Mouse (Mus musculus) kidney, embryonic 15.5 days (tissue): ENCODE results near the gene Pank4. TPM values are rescaled to one million over a fixed set of nuclear protein-coding genes. Genes with fewer than 3 reads are reported as not detected.
A peak's percentile ranks its signal among the peaks of the same experiment; 100 is the strongest.

Source experiments
- ATAC-seq: fragments of 200-750 bp; cut with Nextera tagmentation; replicated peaks from 2 replicates; pipeline ENCODE4 v1.8.0; 2017; ENCODE audit warnings: moderate TSS enrichment; ENCODE audit not compliant: low FRiP score
- H3K27ac ChIP-seq: fragments of 300-500 bp; sonication (generic); 2 replicates; pipeline ENCODE4 v1.5.1; 2015; ENCODE audit warnings: mild to moderate bottlenecking, inconsistent platforms
- H3K27me3 ChIP-seq: fragments of 300-500 bp; sonication (generic); 2 replicates; pipeline ENCODE4 v1.6.1; 2015; ENCODE audit warnings: inconsistent platforms
- H3K36me3 ChIP-seq: fragments of 300-500 bp; sonication (generic); 2 replicates; pipeline ENCODE4 v1.6.1; 2015; ENCODE audit warnings: inconsistent platforms
- H3K4me1 ChIP-seq: fragments of 300-500 bp; sonication (generic); 2 replicates; pipeline ENCODE4 v1.6.1; 2015; ENCODE audit warnings: inconsistent platforms
- H3K4me2 ChIP-seq: fragments of 300-500 bp; sonication (generic); 2 replicates; pipeline ENCODE4 v1.6.1; 2015; ENCODE audit warnings: moderate library complexity, mild to moderate bottlenecking, inconsistent platforms
- H3K4me3 ChIP-seq: fragments of 300-500 bp; sonication (generic); replicated peaks from 2 replicates; pipeline ENCODE4 v1.5.1; 2015; ENCODE audit warnings: mild to moderate bottlenecking, inconsistent platforms
- H3K9ac ChIP-seq: fragments of 300-500 bp; sonication (generic); 2 replicates; pipeline ENCODE4 v1.6.1; 2015; ENCODE audit warnings: mild to moderate bottlenecking, inconsistent platforms
- H3K9me3 ChIP-seq: fragments of 300-500 bp; sonication (generic); replicated peaks from 2 replicates; pipeline ENCODE4 v1.6.1; 2016; ENCODE audit warnings: inconsistent platforms
- whole genome bisulfite sequencing: fragments of 180-500 bp; shearing (Covaris S2); methylation state at CpG from one replicate; pipeline ENCODE4 v1.1.7; 2015; ENCODE audit warnings: mixed read lengths; 5-methylcytosine and 5-hydroxymethylcytosine counted together
- polyA plus RNA-seq: library from polyadenylated mRNA; unstranded; fragments of >200 nt; fragmentation: Nextera tagmentation; extraction: Ambion mirVana; gene quantifications from 2 replicates; pipeline ENCODE4 v1.2.1, GENCODE M21; 2015

The Pank4 gene
- polyA plus RNA-seq = 45.2 and 46.3 TPM in 2 replicates

DNA sequence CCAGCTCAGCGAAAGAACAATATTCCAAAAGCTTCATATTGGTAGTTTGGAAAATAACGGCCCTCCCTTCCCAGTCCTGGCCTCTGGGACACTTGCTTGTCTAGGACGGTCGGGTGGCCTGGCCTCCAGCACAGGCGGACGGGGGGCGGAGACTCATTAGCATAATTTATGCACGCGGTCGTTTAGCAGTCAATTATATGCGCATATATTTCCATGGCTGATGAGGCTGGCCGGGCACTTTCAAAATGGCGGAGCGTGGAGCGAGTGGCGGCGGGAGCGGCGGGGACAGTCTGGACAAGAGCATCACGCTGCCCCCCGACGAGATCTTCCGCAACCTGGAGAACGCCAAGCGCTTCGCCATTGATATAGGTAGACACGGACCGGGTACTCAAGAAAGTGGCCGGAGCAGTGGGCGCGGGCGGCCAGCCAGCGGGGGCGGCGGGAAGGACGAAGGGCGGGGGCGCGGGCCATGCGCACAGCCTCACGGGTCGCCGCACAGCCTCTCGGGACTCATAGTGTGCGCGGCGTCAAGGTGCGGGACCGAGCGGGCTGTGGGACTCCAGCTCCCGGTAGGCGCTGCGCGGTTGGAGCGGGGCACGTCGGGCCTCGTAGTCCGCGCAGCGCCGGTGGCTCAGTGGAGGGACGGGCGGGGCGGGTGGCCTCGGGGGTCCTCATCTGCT, at the start of gene Pank4:
Gene Pank4, plus strand, starts transcription at position 223 of the 680 bp plus-strand sequence.
- peak within 1 kb of the TSS; percentile 93 for H3K27ac ChIP-seq
- H3K4me1 ChIP-seq = peaks cover 68% of the 10 kb centered on the region
- H3K9me3 ChIP-seq = no peaks in the 10 kb centered on the region
- H3K9ac ChIP-seq = peak within 1 kb of the TSS; percentile 88
- peaks cover 16% of the 10 kb centered on the region for H3K36me3 ChIP-seq
- H3K4me2 ChIP-seq = peak within 1 kb of the TSS; percentile 77
- H3K27me3 ChIP-seq = peaks cover 45% of the 10 kb centered on the region
- H3K4me3 ChIP-seq = peak within 1 kb of the TSS; percentile 90
- under 1% methylated on average over 64 of the region's 66 CpGs for WGBS
- peak; percentile 94 for ATAC-seq

DNA sequence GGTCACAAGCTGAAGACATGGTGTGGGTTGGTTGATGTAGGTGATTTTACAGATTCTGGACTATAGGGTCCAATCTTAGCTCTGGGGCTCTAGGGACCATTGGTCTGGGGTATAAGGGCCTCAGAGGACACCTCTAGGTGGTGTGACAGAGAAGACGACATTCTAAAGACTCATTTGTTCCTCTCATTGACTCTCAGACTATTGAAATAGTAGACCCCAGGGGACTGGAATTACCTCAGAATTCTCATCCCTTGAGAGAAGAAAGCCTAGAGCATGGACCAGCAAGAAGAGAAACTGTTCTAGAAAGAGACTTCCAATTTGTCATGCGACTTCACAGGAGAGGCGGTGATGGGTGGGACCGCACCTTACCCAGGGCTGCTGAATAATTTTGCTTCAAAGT, 49.7 kb upstream of the Pank4 start:
- no peak for ATAC-seq
- Histone ChIP-seq H3K9ac (no peak overlapping the region), H3K4me3 (no peak overlapping the region), H3K9me3 (no peaks in the 10 kb centered on the region), H3K36me3 (no peaks in the 10 kb centered on the region), H3K27ac (no peak overlapping the region), H3K27me3 (no peaks in the 10 kb centered on the region), H3K4me2 (no peak overlapping the region), H3K4me1 (peaks cover 10% of the 10 kb centered on the region)
- WGBS = 93% methylated on average over 4 of the region's 4 CpGs

DNA sequence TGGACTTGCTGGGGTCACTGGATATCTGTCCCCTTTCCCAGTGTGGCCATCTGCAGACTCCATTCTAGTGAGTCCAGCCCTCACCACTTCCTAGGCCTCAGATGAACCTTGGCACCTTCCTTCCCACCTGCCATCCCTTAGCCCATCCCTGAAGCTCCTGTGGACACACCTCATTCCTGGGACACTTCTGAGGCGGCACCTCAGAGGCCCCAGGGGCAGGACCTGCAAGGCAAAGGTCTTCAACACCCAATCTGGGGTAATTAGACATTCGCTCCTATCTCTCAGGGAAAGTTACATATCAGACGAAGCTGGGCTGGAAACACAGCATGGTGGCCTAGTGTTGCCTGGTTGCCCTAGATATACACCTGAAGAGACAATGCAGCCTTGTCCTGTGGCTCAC, 49.2 kb upstream of the Pank4 start:
- no peak overlapping the region for H3K4me3 ChIP-seq
- H3K27ac ChIP-seq = no peak overlapping the region
- no peak for ATAC-seq
- H3K4me2 ChIP-seq = no peak overlapping the region
- no peaks in the 10 kb centered on the region for H3K27me3 ChIP-seq
- no peak overlapping the region for H3K9ac ChIP-seq
- H3K36me3 ChIP-seq = no peaks in the 10 kb centered on the region
- WGBS = 80% methylated on average over 3 of the region's 3 CpGs
- H3K9me3 ChIP-seq = no peaks in the 10 kb centered on the region
- H3K4me1 ChIP-seq = peaks cover 10% of the 10 kb centered on the region

DNA sequence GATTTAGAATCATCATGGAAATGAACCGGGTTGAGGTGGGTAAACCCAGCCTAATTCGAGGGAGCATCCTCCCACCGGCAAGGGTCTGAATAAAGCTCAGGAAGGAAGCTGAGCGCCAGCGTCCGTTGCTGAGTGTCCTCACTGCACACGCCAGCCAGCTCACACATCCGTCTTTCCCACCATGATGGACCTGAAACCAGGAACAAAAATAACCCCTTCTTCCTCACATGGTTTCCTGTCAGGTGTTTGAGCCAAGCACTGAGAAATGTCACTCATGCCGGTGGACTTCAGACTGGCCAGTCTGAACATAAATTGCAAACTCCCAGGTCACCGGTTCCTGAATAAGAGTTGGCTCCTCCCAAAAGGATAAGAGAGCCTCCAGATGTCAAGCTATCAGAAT, 48.6 kb upstream of the Pank4 start:
- Histone ChIP-seq H3K9me3 (no peaks in the 10 kb centered on the region), H3K27me3 (no peaks in the 10 kb centered on the region), H3K9ac (no peak overlapping the region), H3K4me3 (no peak overlapping the region), H3K36me3 (no peaks in the 10 kb centered on the region), H3K4me2 (no peak overlapping the region), H3K4me1 (peaks cover 10% of the 10 kb centered on the region), H3K27ac (no peak overlapping the region)
- 69% methylated on average over 10 of the region's 10 CpGs for WGBS
- no peak for ATAC-seq

DNA sequence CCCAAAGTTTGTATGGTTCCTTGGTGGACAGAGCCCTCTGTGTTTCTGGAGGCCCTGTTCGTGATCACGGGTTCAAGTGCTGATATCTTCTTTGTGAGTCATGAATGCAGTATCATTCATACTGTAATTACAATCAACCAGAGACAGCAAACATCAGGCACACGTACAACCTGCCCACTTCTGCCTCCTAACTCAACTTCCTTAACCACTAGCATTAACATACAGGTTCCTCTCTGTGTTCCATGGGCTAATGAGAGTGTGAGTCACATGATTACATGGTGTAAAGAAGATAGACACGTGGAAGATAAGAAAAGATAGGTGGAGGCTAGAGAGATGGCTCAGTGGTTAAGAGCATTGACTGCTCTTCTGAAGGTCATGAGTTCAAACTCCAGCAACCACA, 47.3 kb upstream of the Pank4 start:
- H3K4me3 ChIP-seq = no peak overlapping the region
- 86% methylated on average over 4 of the region's 4 CpGs for WGBS
- no peaks in the 10 kb centered on the region for H3K9me3 ChIP-seq
- H3K4me1 ChIP-seq = no peaks in the 10 kb centered on the region
- no peak for ATAC-seq
- no peaks in the 10 kb centered on the region for H3K36me3 ChIP-seq
- H3K9ac ChIP-seq = no peak overlapping the region
- no peaks in the 10 kb centered on the region for H3K27me3 ChIP-seq
- H3K4me2 ChIP-seq = no peak overlapping the region
- H3K27ac ChIP-seq = no peak overlapping the region

DNA sequence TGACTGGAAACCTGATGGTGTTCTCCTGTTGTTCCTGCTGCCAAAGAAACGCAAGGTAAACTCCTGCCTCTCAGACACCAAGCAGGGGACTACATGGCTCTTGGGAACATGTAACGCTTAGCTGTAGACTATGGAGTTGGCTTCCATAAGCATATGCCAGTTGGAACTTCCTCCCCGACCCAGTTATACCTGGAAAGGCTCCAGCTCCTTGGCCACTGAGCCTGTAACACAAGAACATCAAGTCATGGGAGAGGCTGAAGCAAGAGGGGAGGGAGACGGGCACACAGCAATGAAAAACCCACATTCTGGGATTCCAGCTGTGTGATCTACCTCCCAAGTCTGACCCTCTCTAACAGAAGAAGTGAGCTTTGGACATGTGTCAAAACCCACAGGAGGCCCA, 41.6 kb upstream of the Pank4 start:
- no peak overlapping the region for H3K4me3 ChIP-seq
- no peak for ATAC-seq
- H3K27ac ChIP-seq = no peak overlapping the region
- H3K27me3 ChIP-seq = no peaks in the 10 kb centered on the region
- no peaks in the 10 kb centered on the region for H3K36me3 ChIP-seq
- H3K9me3 ChIP-seq = no peaks in the 10 kb centered on the region
- WGBS = 80% methylated on average over 4 of the region's 4 CpGs
- H3K4me1 ChIP-seq = peaks cover 5% of the 10 kb centered on the region; the same call in 1 of the 2 replicates
- H3K9ac ChIP-seq = no peak overlapping the region
- H3K4me2 ChIP-seq = no peak overlapping the region

DNA sequence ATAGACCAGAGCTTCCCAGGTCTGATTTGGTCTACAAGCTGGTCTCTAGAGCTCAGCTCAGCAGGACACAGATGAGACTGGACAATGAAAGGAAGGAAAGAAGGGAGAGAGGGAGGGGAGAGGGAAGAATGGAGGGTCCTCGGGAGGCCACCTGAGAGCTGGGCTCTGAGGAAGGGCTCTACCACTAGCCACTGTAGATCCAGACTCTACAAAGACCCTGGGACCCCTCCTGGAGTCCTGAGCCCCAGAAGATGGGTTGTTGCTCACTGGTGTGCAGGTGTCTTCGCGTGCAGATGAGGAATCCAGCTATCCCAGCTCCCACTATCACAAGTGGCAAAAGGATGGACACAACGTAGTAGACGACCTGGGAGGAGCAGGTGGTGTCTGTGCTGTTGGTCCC, 41.0 kb upstream of the Pank4 start:
- H3K9me3 ChIP-seq = no peaks in the 10 kb centered on the region
- 77% methylated on average over 5 of the region's 5 CpGs for WGBS
- ATAC-seq = no peak
- H3K27me3 ChIP-seq = no peaks in the 10 kb centered on the region
- no peak overlapping the region for H3K9ac ChIP-seq
- H3K36me3 ChIP-seq = no peaks in the 10 kb centered on the region
- H3K4me2 ChIP-seq = no peak overlapping the region
- no peak overlapping the region for H3K4me3 ChIP-seq
- no peak overlapping the region for H3K27ac ChIP-seq
- H3K4me1 ChIP-seq = peaks cover 11% of the 10 kb centered on the region

DNA sequence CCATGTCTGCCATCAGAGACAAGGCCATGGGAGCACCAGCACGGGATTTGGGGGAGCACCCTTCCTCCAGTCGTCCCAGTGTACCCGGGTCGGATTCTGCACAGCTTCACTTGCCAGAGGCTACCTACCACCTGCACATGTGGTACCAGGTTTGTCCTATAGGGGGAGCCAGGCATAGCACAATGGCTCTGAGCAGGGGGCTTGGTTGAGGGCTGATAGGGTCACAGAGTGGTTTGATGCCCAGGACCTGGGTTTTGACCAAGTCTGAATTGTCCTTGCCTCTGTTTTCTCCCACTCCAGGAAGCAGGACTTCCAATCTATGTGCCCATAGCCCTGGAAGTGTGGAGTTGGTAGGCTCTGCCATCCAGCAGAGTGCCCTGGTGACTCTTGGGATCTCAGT, 38.5 kb upstream of the Pank4 start:
- no peak overlapping the region for H3K4me2 ChIP-seq
- H3K9me3 ChIP-seq = no peaks in the 10 kb centered on the region
- H3K27me3 ChIP-seq = no peaks in the 10 kb centered on the region
- H3K4me1 ChIP-seq = peaks cover 20% of the 10 kb centered on the region
- H3K9ac ChIP-seq = no peak overlapping the region
- no peak overlapping the region for H3K27ac ChIP-seq
- WGBS = 61% methylated on average over 4 of the region's 4 CpGs
- no peaks in the 10 kb centered on the region for H3K36me3 ChIP-seq
- ATAC-seq = no peak
- H3K4me3 ChIP-seq = no peak overlapping the region

DNA sequence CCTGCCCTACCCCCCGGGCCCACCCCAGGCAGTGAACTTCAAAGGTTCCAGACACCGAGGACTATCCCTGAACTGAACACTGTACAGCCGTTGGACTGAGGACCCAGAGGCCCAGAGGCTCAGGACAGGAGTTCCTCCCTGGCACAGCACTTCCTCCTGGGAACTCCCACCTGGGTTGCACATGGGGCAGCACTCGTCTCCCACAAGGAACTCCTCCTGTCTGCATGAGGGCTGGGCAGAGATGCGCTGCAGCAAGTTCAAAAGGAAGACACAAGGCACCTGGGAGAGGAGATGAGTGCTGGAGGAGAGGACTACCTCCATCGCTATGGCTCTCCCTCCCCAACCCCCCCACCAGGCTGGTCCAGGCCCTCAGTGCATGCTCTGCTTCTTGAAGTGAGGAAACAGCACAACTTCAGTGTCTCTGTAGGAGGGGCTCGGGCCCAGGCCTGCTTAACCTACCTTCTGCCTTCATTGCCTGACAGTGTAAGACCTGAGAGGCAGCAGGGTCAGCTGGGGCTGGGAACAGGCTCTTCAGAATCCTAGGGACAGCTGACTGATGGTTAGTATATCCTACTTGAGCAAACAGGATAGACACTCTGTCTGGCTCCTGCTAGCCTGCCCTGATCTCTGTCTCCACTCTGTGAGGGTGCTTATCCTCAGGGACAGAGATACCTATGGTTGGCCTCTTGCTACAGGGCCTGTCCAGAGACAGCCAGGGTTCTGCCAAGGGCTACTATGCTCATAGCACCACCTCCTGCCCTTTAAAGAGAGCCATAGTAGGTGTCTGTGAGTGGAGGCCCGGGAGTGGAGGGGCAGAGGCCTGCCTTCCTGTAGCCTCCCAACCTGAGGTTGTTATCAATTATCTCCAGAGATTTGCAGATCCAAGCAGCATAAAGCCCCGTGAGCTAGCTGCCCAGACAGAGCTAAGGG, 36.7 kb upstream of the Pank4 start:
- Histone ChIP-seq H3K4me1 (peaks cover 20% of the 10 kb centered on the region), H3K9ac (0 out of 2 replicates have a peak overlapping the region, but pooled peaks have one; percentile 7), H3K9me3 (no peaks in the 10 kb centered on the region), H3K27ac (peak overlapping the region; percentile 62), H3K27me3 (no peaks in the 10 kb centered on the region), H3K4me2 (peak overlapping the region; percentile 42), H3K4me3 (peak overlapping the region; percentile 25), H3K36me3 (no peaks in the 10 kb centered on the region)
- WGBS = 55% methylated on average over 9 of the region's 9 CpGs
- ATAC-seq = 0 out of 2 replicates have a peak, but pooled peaks have one; percentile 10

DNA sequence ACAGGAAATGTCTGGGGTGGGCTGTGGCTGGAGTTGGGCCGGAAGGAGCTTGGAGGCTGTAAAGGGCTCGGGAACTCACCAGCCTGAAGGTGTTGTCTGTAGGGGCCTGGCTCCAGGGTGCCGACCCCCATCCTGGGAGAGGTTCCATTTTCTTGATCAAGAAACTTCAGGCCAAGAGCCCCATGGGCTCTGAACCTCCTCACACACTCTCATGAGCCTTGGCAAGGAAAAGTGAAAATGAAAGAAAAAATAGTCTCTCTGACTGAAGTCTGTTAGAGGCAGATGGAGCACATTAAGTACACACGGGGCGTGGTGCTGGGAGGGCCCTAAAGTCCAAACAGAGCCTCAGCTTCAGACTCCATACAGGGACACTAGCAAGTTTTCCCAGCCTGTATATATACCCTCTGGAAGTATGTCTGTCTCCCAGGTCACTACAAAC, 36.0 kb upstream of the Pank4 start:
- no peaks in the 10 kb centered on the region for H3K9me3 ChIP-seq
- no peaks in the 10 kb centered on the region for H3K27me3 ChIP-seq
- H3K4me2 ChIP-seq = peak overlapping the region; percentile 42
- no peaks in the 10 kb centered on the region for H3K36me3 ChIP-seq
- peak overlapping the region; percentile 62 for H3K27ac ChIP-seq
- 0 out of 2 replicates have a peak overlapping the region, but pooled peaks have one; percentile 7 for H3K9ac ChIP-seq
- peak overlapping the region; percentile 25 for H3K4me3 ChIP-seq
- peaks cover 20% of the 10 kb centered on the region for H3K4me1 ChIP-seq
- 0 out of 2 replicates have a peak, but pooled peaks have one; percentile 28 for ATAC-seq
- 26% methylated on average over 5 of the region's 5 CpGs for WGBS

DNA sequence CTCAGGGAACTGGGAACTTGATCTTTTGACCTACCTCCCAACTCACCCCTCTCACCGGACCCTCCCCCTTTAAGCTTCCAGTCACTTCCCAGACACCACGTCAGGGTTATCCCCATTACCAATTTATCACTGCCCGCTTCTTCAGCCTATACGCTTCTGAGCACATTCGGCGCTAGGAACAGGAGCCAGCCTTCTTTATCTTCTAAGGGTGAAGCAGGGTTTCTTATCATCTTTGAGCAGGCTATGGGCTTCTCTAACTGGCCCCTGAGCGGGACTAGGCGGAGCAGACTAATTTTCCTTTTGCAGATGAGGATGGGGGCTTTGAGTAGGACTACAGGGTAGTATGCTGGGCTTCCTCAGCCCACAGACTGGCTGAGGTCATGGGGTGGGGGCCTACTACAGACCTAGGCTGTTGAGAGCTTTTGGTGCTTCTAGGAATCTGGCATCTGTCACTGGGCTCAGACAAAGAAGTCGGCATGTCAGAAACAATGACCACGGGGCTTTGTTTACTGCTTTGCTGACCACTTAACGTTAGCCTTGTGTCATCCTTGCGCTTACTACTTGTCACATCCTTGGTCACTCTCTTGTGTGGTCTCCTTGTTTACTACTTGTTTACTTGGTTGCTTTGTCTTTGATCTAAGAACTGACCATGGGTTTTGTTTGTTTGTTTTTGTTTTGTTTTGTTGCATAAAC, 35.4 kb upstream of the Pank4 start, which contains the start of gene Tnfrsf14:
Gene Tnfrsf14, minus strand, starts transcription at position 169 of the 693 bp plus-strand sequence.
- Histone ChIP-seq H3K4me2 (peak within 1 kb of the TSS; percentile 42), H3K36me3 (no peaks in the 10 kb centered on the region), H3K27ac (peak within 1 kb of the TSS; percentile 62), H3K27me3 (no peaks in the 10 kb centered on the region), H3K4me3 (peak within 1 kb of the TSS; percentile 25), H3K9ac (0 out of 2 replicates have a peak within 1 kb of the TSS, but pooled peaks have one; percentile 7), H3K9me3 (no peaks in the 10 kb centered on the region), H3K4me1 (peaks cover 20% of the 10 kb centered on the region)
- 42% methylated on average over 12 of the region's 12 CpGs for WGBS
- ATAC-seq = peak; percentile 63; the same call in 1 of the 2 replicates
